Mouse (Mus musculus) limb, embryonic 14.5 days (tissue): ENCODE results near the gene Nfam1. TPM values are rescaled to one million over a fixed set of nuclear protein-coding genes. Genes with fewer than 3 reads are reported as not detected.

ENCODE experiments used
- ATAC-seq: fragments of 200-750 bp; cut with Nextera tagmentation; 2 replicates; pipeline ENCODE4 v1.8.0; 2017; ENCODE audit warnings: low read depth, moderate number of reproducible peaks, moderate TSS enrichment; ENCODE audit not compliant: low FRiP score
- DNase-seq: peaks from one replicate; pipeline ENCODE4 v3.0.0-alpha.2; 2015; ENCODE audit warnings: low spot score
- H3K27ac ChIP-seq: fragments of 300-500 bp; sonication (generic); replicated peaks from 2 replicates; pipeline ENCODE4 v1.5.1; 2014; ENCODE audit warnings: low read depth, mild to moderate bottlenecking, low read length, moderate library complexity, mixed read lengths
- H3K27me3 ChIP-seq: fragments of 300-500 bp; sonication (generic); 2 replicates; pipeline ENCODE4 v1.6.1; 2014; ENCODE audit warnings: low read length, mixed read lengths; ENCODE audit not compliant: control insufficient read depth, insufficient read depth
- H3K36me3 ChIP-seq: fragments of 300-500 bp; sonication (generic); 2 replicates; pipeline ENCODE4 v1.6.1; 2014; ENCODE audit warnings: mild to moderate bottlenecking, low read length, moderate library complexity, mixed read lengths; ENCODE audit not compliant: control insufficient read depth, insufficient read depth
- H3K4me1 ChIP-seq: fragments of 300-500 bp; sonication (generic); 2 replicates; pipeline ENCODE4 v1.6.1; 2014; ENCODE audit warnings: antibody characterized with exemption, low read length, mixed read lengths; ENCODE audit not compliant: control insufficient read depth, insufficient read depth
- H3K4me2 ChIP-seq: fragments of 300-500 bp; sonication (generic); replicated peaks from 2 replicates; pipeline ENCODE4 v1.6.1; 2014; ENCODE audit warnings: low read depth, mild to moderate bottlenecking, low read length, moderate library complexity; ENCODE audit not compliant: severe bottlenecking
- H3K4me3 ChIP-seq: fragments of 300-500 bp; sonication (generic); replicated peaks from 2 replicates; pipeline ENCODE4 v1.5.1; 2014; ENCODE audit warnings: low read length
- H3K9ac ChIP-seq: fragments of 300-500 bp; sonication (generic); 2 replicates; pipeline ENCODE4 v1.6.1; 2014; ENCODE audit warnings: mild to moderate bottlenecking, low read depth, low read length, moderate library complexity; ENCODE audit not compliant: severe bottlenecking
- H3K9me3 ChIP-seq: fragments of 300-500 bp; sonication (generic); 2 replicates; pipeline ENCODE4 v1.6.1; 2016; ENCODE audit warnings: low read length; ENCODE audit not compliant: control insufficient read depth
- POLR2A ChIP-seq: fragments of 200-500 bp; IDR thresholded peaks from 2 replicates; pipeline ENCODE4 v1.8.0; 2012; ENCODE audit warnings: inconsistent platforms, mild to moderate bottlenecking, moderate library complexity, borderline replicate concordance; ENCODE audit not compliant: insufficient read depth, insufficient read length; ENCODE audit errors: extremely low read depth
- WGBS: fragments of 180-500 bp; shearing (Covaris S2); extraction: QIAGEN DNeasy Blood & Tissue Kit; methylation state at CpG from one replicate; pipeline ENCODE4 v1.1.7; 2014; 5-methylcytosine and 5-hydroxymethylcytosine counted together
- polyA plus RNA-seq, 2 experiments: library from polyadenylated mRNA; depleted of rRNA in 1 of 2; stranded (reverse) in 1 of 2; unstranded in 1 of 2; fragments of >200 nt; fragmentation: Nextera tagmentation in 1 of 2; extraction: Ambion mirVana in 1 of 2; gene quantifications; 2 replicates each; pipeline versions ENCODE4 v1.2.1 to v1.2.3; 2012 to 2014

Gene Nfam1
- polyA plus RNA-seq, 2 experiments = 3.5 to 4.0 TPM

GRCm38 (mm10) chr15:82958253-82958701, 74.8 kb downstream of the Nfam1 start:
- Histone ChIP-seq H3K9me3 (no peaks in the 10 kb centered on the region), H3K9ac (no peak overlapping the region), H3K36me3 (no peaks in the 10 kb centered on the region), H3K4me2 (peak overlapping the region; percentile 35), H3K4me1 (peaks cover 52% of the 10 kb centered on the region), H3K27me3 (no peaks in the 10 kb centered on the region), H3K4me3 (no peak overlapping the region), H3K27ac (no peak overlapping the region)
- WGBS = 7% methylated on average over 16 of the region's 16 CpGs
- ATAC-seq (no peak), DNase-seq (no peak)
- no peak for TF ChIP-seq POLR2A

GRCm38 (mm10) chr15:82956721-82957120, 76.4 kb downstream of the Nfam1 start:
- no peak for DNase-seq
- no peak for TF ChIP-seq POLR2A
- ATAC-seq = no peak
- Histone ChIP-seq H3K9me3 (no peaks in the 10 kb centered on the region), H3K9ac (no peak overlapping the region), H3K4me1 (peaks cover 45% of the 10 kb centered on the region), H3K27me3 (peaks cover 4% of the 10 kb centered on the region; the same call in 1 of the 2 replicates), H3K36me3 (no peaks in the 10 kb centered on the region), H3K4me3 (no peak overlapping the region), H3K4me2 (no peak overlapping the region), H3K27ac (no peak overlapping the region)
- WGBS = 71% methylated on average over 4 of the region's 4 CpGs

- WGBS = 83% methylated on average over 3 of the region's 3 CpGs
- DNase-seq = no peak
- no peak for ATAC-seq
- Histone ChIP-seq H3K27me3 (peaks cover 4% of the 10 kb centered on the region; the same call in 1 of the 2 replicates), H3K4me3 (no peak overlapping the region), H3K9ac (no peak overlapping the region), H3K4me2 (no peak overlapping the region), H3K9me3 (no peaks in the 10 kb centered on the region), H3K4me1 (peaks cover 41% of the 10 kb centered on the region), H3K36me3 (no peaks in the 10 kb centered on the region), H3K27ac (no peak overlapping the region)
- no peak for TF ChIP-seq POLR2A
Measured at GRCm38 (mm10) chr15:82956310-82956709, 76.8 kb downstream of the Nfam1 start.

- Histone ChIP-seq H3K4me2 (no peak overlapping the region), H3K4me1 (peaks cover 31% of the 10 kb centered on the region), H3K27me3 (peaks cover 4% of the 10 kb centered on the region; the same call in 1 of the 2 replicates), H3K36me3 (no peaks in the 10 kb centered on the region), H3K9me3 (no peaks in the 10 kb centered on the region), H3K9ac (no peak overlapping the region), H3K4me3 (no peak overlapping the region), H3K27ac (no peak overlapping the region)
- 73% methylated on average over 8 of the region's 8 CpGs for WGBS
- no peak for ATAC-seq
- DNase-seq = no peak
- TF ChIP-seq POLR2A = no peak
Measured at GRCm38 (mm10) chr15:82955286-82955685, 77.8 kb downstream of the Nfam1 start.

- DNase-seq (no peak), ATAC-seq (no peak)
- 69% methylated on average over 5 of the region's 5 CpGs for WGBS
- Histone ChIP-seq H3K9me3 (no peaks in the 10 kb centered on the region), H3K4me3 (no peak overlapping the region), H3K9ac (no peak overlapping the region), H3K36me3 (no peaks in the 10 kb centered on the region), H3K4me1 (peaks cover 20% of the 10 kb centered on the region), H3K27me3 (peaks cover 4% of the 10 kb centered on the region; the same call in 1 of the 2 replicates), H3K27ac (no peak overlapping the region), H3K4me2 (no peak overlapping the region)
- TF ChIP-seq POLR2A = no peak
Measured at GRCm38 (mm10) chr15:82954034-82954433, 79.1 kb downstream of the Nfam1 start.

- Histone ChIP-seq H3K36me3 (no peaks in the 10 kb centered on the region), H3K27me3 (peaks cover 4% of the 10 kb centered on the region; the same call in 1 of the 2 replicates), H3K9me3 (no peaks in the 10 kb centered on the region), H3K9ac (no peak overlapping the region), H3K4me1 (peaks cover 11% of the 10 kb centered on the region), H3K4me3 (no peak overlapping the region), H3K4me2 (no peak overlapping the region), H3K27ac (no peak overlapping the region)
- ATAC-seq (no peak), DNase-seq (no peak)
- WGBS = 30% methylated on average over 4 of the region's 4 CpGs
- no peak for TF ChIP-seq POLR2A
Measured at GRCm38 (mm10) chr15:82953096-82953495, 80.0 kb downstream of the Nfam1 start.
